Mouse (Mus musculus) CH12.LX (cell line): ENCODE measurements around the gene Nox1. TPM values are rescaled to one million over a fixed set of nuclear protein-coding genes. Genes with fewer than 3 reads are reported as not detected.

Source experiments
- DNase-seq: peaks from one replicate; pipeline ENCODE4 v3.0.0-alpha.2; 2013; ENCODE audit errors: extremely low read depth
- H3K27ac ChIP-seq: 2 replicates; pipeline ENCODE4 v1.5.1; 2012; ENCODE audit warnings: low read depth, mild to moderate bottlenecking, control low read depth, moderate library complexity; ENCODE audit not compliant: insufficient read depth
- H3K27me3 ChIP-seq: replicated peaks from 2 replicates; pipeline ENCODE3; 2012; ENCODE audit warnings: inconsistent platforms
- H3K36me3 ChIP-seq, 2 experiments: replicated peaks in 1 of 2; 2 replicates each; pipeline versions ENCODE3 to v1.6.1; 2012; ENCODE audit warnings: inconsistent platforms in 1 of 2, low read length in 1 of 2, mild to moderate bottlenecking in 1 of 2, mixed read lengths in 1 of 2, moderate library complexity in 1 of 2; ENCODE audit not compliant: control insufficient read depth in 1 of 2, insufficient read depth in 1 of 2
- H3K4me1 ChIP-seq, 2 experiments: 2 replicates each; pipeline ENCODE4 v1.6.1; 2012; ENCODE audit warnings: inconsistent platforms in 1 of 2, moderate library complexity in 1 of 2; ENCODE audit not compliant: insufficient read depth in 2 of 2, control insufficient read depth in 1 of 2
- H3K4me2 ChIP-seq: 2 replicates; pipeline ENCODE4 v1.6.1; 2012; ENCODE audit warnings: low read depth, mild to moderate bottlenecking, control low read depth; ENCODE audit not compliant: poor library complexity, insufficient read depth, severe bottlenecking
- H3K4me3 ChIP-seq, 3 experiments: fragments of 150-350 bp in 1 of 3; sonication (generic) in 1 of 3; replicated peaks in 1 of 3; 2 replicates each; pipeline versions ENCODE3 to v1.5.1; 2011 to 2012; ENCODE audit warnings: low read depth in 2 of 3, low read length in 2 of 3, mild to moderate bottlenecking in 2 of 3, moderate library complexity in 2 of 3, control low read depth in 1 of 3, improper control_type of control experiment in 1 of 3, inconsistent platforms in 1 of 3, mixed read lengths in 1 of 3; ENCODE audit not compliant: poor library complexity in 1 of 3
- H3K79me2 ChIP-seq: replicated peaks from 2 replicates; pipeline ENCODE4 v1.6.1; 2012; ENCODE audit warnings: mild to moderate bottlenecking, moderate library complexity; ENCODE audit not compliant: control insufficient read depth, poor library complexity, insufficient read depth, severe bottlenecking; ENCODE audit errors: extremely low read depth
- H3K9ac ChIP-seq: 2 replicates; pipeline ENCODE4 v1.6.1; 2012; ENCODE audit warnings: low read depth, mild to moderate bottlenecking, control low read depth, moderate library complexity; ENCODE audit not compliant: insufficient read depth
- H3K9me3 ChIP-seq: replicated peaks from 2 replicates; pipeline ENCODE3; 2012; ENCODE audit warnings: low read length, inconsistent platforms, mixed read lengths
- BHLHE40 ChIP-seq: IDR thresholded peaks from 2 replicates; pipeline ENCODE4 v1.6.1; 2011; ENCODE audit warnings: mild to moderate bottlenecking, low read depth, low read length, improper control_type of control experiment
- CHD1 ChIP-seq: IDR thresholded peaks from 2 replicates; pipeline ENCODE4 v1.6.1; 2012; ENCODE audit warnings: low read depth, low read length, improper control_type of control experiment, inconsistent platforms
- E2F4 ChIP-seq: IDR thresholded peaks from 2 replicates; pipeline ENCODE4 v1.6.1; 2011; ENCODE audit warnings: low read depth, low read length, improper control_type of control experiment; ENCODE audit not compliant: insufficient replicate concordance
- ELF1 ChIP-seq: IDR thresholded peaks from 2 replicates; pipeline ENCODE4 v1.6.1; 2014; ENCODE audit warnings: low read depth, mild to moderate bottlenecking, inconsistent platforms, low read length, improper control_type of control experiment
- EP300 ChIP-seq: IDR thresholded peaks from 2 replicates; pipeline ENCODE4 v1.6.1; 2011; ENCODE audit warnings: low read length, improper control_type of control experiment
- ETS1 ChIP-seq: conservative IDR thresholded peaks from 2 replicates; pipeline ENCODE4 v1.6.1; 2012; ENCODE audit warnings: low read depth, mild to moderate bottlenecking, inconsistent platforms, low read length, improper control_type of control experiment, moderate library complexity
- HCFC1 ChIP-seq: IDR thresholded peaks from 2 replicates; pipeline ENCODE4 v1.6.1; 2012; ENCODE audit warnings: low read depth, mild to moderate bottlenecking, inconsistent platforms, low read length, improper control_type of control experiment
- JUN ChIP-seq: IDR thresholded peaks from 2 replicates; pipeline ENCODE4 v1.6.1; 2011; ENCODE audit warnings: low read depth, mild to moderate bottlenecking, low read length, improper control_type of control experiment, moderate library complexity; ENCODE audit not compliant: insufficient read depth
- JUND ChIP-seq: conservative IDR thresholded peaks from 2 replicates; pipeline ENCODE4 v1.6.1; 2011; ENCODE audit warnings: low read depth, low read length, improper control_type of control experiment
- MAFK ChIP-seq: IDR thresholded peaks from 2 replicates; pipeline ENCODE4 v1.6.1; 2011; ENCODE audit warnings: low read length, improper control_type of control experiment; ENCODE audit not compliant: insufficient replicate concordance
- MAZ ChIP-seq: IDR thresholded peaks from 2 replicates; pipeline ENCODE4 v1.6.1; 2012; ENCODE audit warnings: low read depth, mild to moderate bottlenecking, inconsistent platforms, low read length, improper control_type of control experiment, moderate library complexity
- MXI1 ChIP-seq: IDR thresholded peaks from 2 replicates; pipeline ENCODE4 v1.6.1; 2011; ENCODE audit warnings: mild to moderate bottlenecking, low read depth, low read length, improper control_type of control experiment
- RAD21 ChIP-seq: IDR thresholded peaks from 2 replicates; pipeline ENCODE4 v1.6.1; 2011; ENCODE audit warnings: low read depth, mild to moderate bottlenecking, low read length, improper control_type of control experiment, moderate library complexity
- RCOR1 ChIP-seq: conservative IDR thresholded peaks from 2 replicates; pipeline ENCODE4 v1.6.1; 2012; ENCODE audit warnings: low read depth, mild to moderate bottlenecking, inconsistent platforms, low read length, improper control_type of control experiment
- SMC3 ChIP-seq: IDR thresholded peaks from 2 replicates; pipeline ENCODE4 v1.6.1; 2011; ENCODE audit warnings: low read depth, low read length, improper control_type of control experiment
- TBP ChIP-seq: conservative IDR thresholded peaks from 2 replicates; pipeline ENCODE4 v1.6.1; 2011; ENCODE audit warnings: low read depth, low read length, improper control_type of control experiment
- TCF12 ChIP-seq: IDR thresholded peaks from 2 replicates; pipeline ENCODE4 v1.6.1; 2014; ENCODE audit warnings: low read depth, mild to moderate bottlenecking, inconsistent platforms, low read length, improper control_type of control experiment
- UBTF ChIP-seq: IDR thresholded peaks from 2 replicates; pipeline ENCODE4 v1.6.1; 2012; ENCODE audit warnings: low read depth, mild to moderate bottlenecking, inconsistent platforms, low read length, improper control_type of control experiment, moderate library complexity
- USF1 ChIP-seq: IDR thresholded peaks from 2 replicates; pipeline ENCODE4 v1.6.1; 2014; ENCODE audit warnings: low read depth, mild to moderate bottlenecking, inconsistent platforms, low read length, improper control_type of control experiment
- USF2 ChIP-seq: conservative IDR thresholded peaks from 2 replicates; pipeline ENCODE4 v1.6.1; 2011; ENCODE audit warnings: low read depth, low read length, improper control_type of control experiment
- ZNF384 ChIP-seq: IDR thresholded peaks from 2 replicates; pipeline ENCODE4 v1.6.1; 2012; ENCODE audit warnings: low read depth, low read length, improper control_type of control experiment, inconsistent platforms
- dilution Hi-C: fragments of 300-500 bp; cut with MboI; formaldehyde crosslinking; loops from 2 replicates; pipeline ENCODE4 v1.14.3; 2020; ENCODE audit warnings: low sequenced_read_pairs; ENCODE audit not compliant: extremely low pct_unique_long_range_greater_than_20kb, extremely low pct_ligation_motif_present
- in situ Hi-C: fragments of 300-500 bp; cut with MboI; formaldehyde crosslinking; loops from 3 replicates; pipeline ENCODE4 v1.14.3; 2019; ENCODE audit warnings: low sequenced_read_pairs, low pct_ligation_motif_present, low pct_unique_long_range_greater_than_20kb, mixed read lengths
- polyA plus RNA-seq: library from polyadenylated mRNA; unstranded; fragments of >175 nt; gene quantifications from 2 replicates; pipeline ENCODE4 v1.2.1, GENCODE M21; 2012; ENCODE audit warnings: low read depth; ENCODE audit not compliant: insufficient read length
- total RNA-seq, 2 experiments: library from RNA; depleted of rRNA; stranded (reverse); fragments of 300-350 nt in 1 of 2; fragments of >200 nt in 1 of 2; gene quantifications; 2 replicates each; pipeline ENCODE4 v1.2.3; 2012 to 2014

The Nox1 gene
- total and polyA plus RNA-seq, 3 experiments, result 0.04 to 0.77 (median 0.47) TPM

GRCm38 (mm10) chrX:134261191-134261590 lies 39.4 kb upstream of the Nox1 start:
- TF ChIP-seq USF1 (no peak), BHLHE40 (no peak), JUND (no peak), SMC3 (no peak), HCFC1 (no peak)
- Histone ChIP-seq H3K4me1 (no peaks in the 10 kb centered on the region), H3K27ac (no peak overlapping the region), H3K9me3 (no peaks in the 10 kb centered on the region), H3K4me3 (no peak overlapping the region), H3K4me2 (no peak overlapping the region), H3K9ac (no peak overlapping the region), H3K27me3 (no peaks in the 10 kb centered on the region), H3K36me3 (peaks cover 45 to 73% of the 10 kb centered on the region in 2 experiments), H3K79me2 (no peaks in the 10 kb centered on the region)
- dilution Hi-C loops (no loop called here), in situ Hi-C loops (no loop called here)
- DNase-seq, result no peak

- Histone ChIP-seq H3K36me3 (peaks cover 5 to 38% of the 10 kb centered on the region in 2 experiments), H3K4me1 (no peaks in the 10 kb centered on the region), H3K79me2 (no peaks in the 10 kb centered on the region), H3K4me3 (no peak overlapping the region), H3K27ac (no peak overlapping the region), H3K9me3 (no peaks in the 10 kb centered on the region), H3K4me2 (no peak overlapping the region), H3K27me3 (no peaks in the 10 kb centered on the region), H3K9ac (no peak overlapping the region)
- in situ Hi-C loops, result no loop called here
- DNase-seq, result no peak
- dilution Hi-C loops, result no loop called here
- TF ChIP-seq TBP (no peak), CHD1 (no peak), ZNF384 (no peak)
- TF ChIP-seq, all 38 proteins: peak for 0
Observed at GRCm38 (mm10) chrX:134248202-134248601, 26.4 kb upstream of the Nox1 start.

- Histone ChIP-seq H3K4me2 (no peak overlapping the region), H3K9ac (no peak overlapping the region), H3K4me3 (no peak overlapping the region), H3K27ac (no peak overlapping the region), H3K9me3 (no peaks in the 10 kb centered on the region), H3K36me3 (peaks cover 14 to 52% of the 10 kb centered on the region in 2 experiments), H3K4me1 (no peaks in the 10 kb centered on the region), H3K79me2 (no peaks in the 10 kb centered on the region), H3K27me3 (no peaks in the 10 kb centered on the region)
- TF ChIP-seq MAZ, result no peak
- TF ChIP-seq UBTF, result no peak
- no peak for TF ChIP-seq MAFK
- TF ChIP-seq RCOR1, result no peak
- TF ChIP-seq E2F4, result no peak
- no peak for TF ChIP-seq USF2
- TF ChIP-seq TCF12, result no peak
- TF ChIP-seq ETS1, result no peak
- no peak for TF ChIP-seq MXI1
- no peak for TF ChIP-seq ELF1
- TF ChIP-seq JUND, result no peak
- TF ChIP-seq EP300, result no peak
- no peak for TF ChIP-seq JUN
- no peak for TF ChIP-seq RAD21
- dilution Hi-C loops, result no loop called here
- in situ Hi-C loops, result no loop called here
- no peak for DNase-seq
Observed at GRCm38 (mm10) chrX:134245946-134246345, 24.2 kb upstream of the Nox1 start.
